Mouse (Mus musculus) limb, embryonic 12.5 days (tissue): Measurements from ENCODE around the gene Tas2r136. TPM values are rescaled to one million over a fixed set of nuclear protein-coding genes. Genes with fewer than 3 reads are reported as not detected.

Experiments used
- ATAC-seq: fragments of 200-750 bp; cut with Nextera tagmentation; 2 replicates; pipeline ENCODE4 v1.8.0; 2017; ENCODE audit warnings: low read depth, moderate TSS enrichment; ENCODE audit not compliant: insufficient number of reproducible peaks, insufficient read depth, low FRiP score, low TSS enrichment
- H3K27ac ChIP-seq: fragments of 300-500 bp; sonication (generic); 2 replicates; pipeline ENCODE4 v1.5.1; 2016; ENCODE audit warnings: mild to moderate bottlenecking, moderate library complexity
- H3K27me3 ChIP-seq: fragments of 300-500 bp; sonication (generic); 2 replicates; pipeline ENCODE4 v1.6.1; 2016; ENCODE audit warnings: mild to moderate bottlenecking, moderate library complexity
- H3K36me3 ChIP-seq: fragments of 300-500 bp; sonication (generic); 2 replicates; pipeline ENCODE4 v1.6.1; 2016; ENCODE audit warnings: mild to moderate bottlenecking, moderate library complexity
- H3K4me1 ChIP-seq: fragments of 300-500 bp; sonication (generic); replicated peaks from 2 replicates; pipeline ENCODE4 v1.6.1; 2016
- H3K4me2 ChIP-seq: fragments of 300-500 bp; sonication (generic); 2 replicates; pipeline ENCODE4 v1.6.1; 2016; ENCODE audit warnings: mild to moderate bottlenecking, moderate library complexity
- H3K4me3 ChIP-seq: fragments of 300-500 bp; sonication (generic); replicated peaks from 2 replicates; pipeline ENCODE4 v1.5.1; 2016; ENCODE audit warnings: mild to moderate bottlenecking
- H3K9ac ChIP-seq: fragments of 300-500 bp; sonication (generic); replicated peaks from 2 replicates; pipeline ENCODE4 v1.6.1; 2016; ENCODE audit warnings: mild to moderate bottlenecking, moderate library complexity
- H3K9me3 ChIP-seq: fragments of 300-500 bp; sonication (generic); 2 replicates; pipeline ENCODE4 v1.6.1; 2016; ENCODE audit warnings: mild to moderate bottlenecking, moderate library complexity
- WGBS: fragments of 180-500 bp; shearing (Covaris S2); methylation state at CpG from one replicate; pipeline ENCODE4 v1.1.7; 2016; 5-methylcytosine and 5-hydroxymethylcytosine counted together
- polyA plus RNA-seq: library from polyadenylated mRNA; unstranded; fragments of >200 nt; fragmentation: Nextera tagmentation; extraction: Ambion mirVana; gene quantifications from 2 replicates; pipeline ENCODE4 v1.2.1, GENCODE M21; 2016

The Tas2r136 gene
- not detected in 2 replicates for polyA plus RNA-seq

DNA sequence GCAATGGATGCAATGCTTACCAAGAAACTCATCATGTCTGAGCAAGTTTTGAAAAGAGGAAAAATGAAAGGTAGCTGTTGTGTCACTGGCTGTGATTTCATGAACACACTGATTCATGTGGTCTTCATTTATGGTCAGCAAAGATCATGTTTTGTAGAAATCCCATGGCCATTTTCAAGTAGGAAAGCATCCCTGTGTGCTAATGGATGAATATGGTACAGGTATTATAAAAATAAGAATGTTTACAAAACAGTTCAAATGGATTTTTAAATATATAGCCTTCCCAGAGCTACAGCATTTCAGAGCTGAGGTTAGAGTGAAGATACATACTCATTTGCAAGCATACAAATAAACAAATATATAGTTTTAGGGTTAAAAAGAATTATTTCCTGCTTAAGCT is at the start of gene Tas2r136:
Gene Tas2r136, minus strand, starts transcription at position 101 of the 400 bp plus-strand sequence.
- no peaks in the 10 kb centered on the region for H3K4me1 ChIP-seq
- H3K27ac ChIP-seq, result no peak within 1 kb of the TSS
- H3K4me2 ChIP-seq, result no peak within 1 kb of the TSS
- no peak within 1 kb of the TSS for H3K4me3 ChIP-seq
- no peaks in the 10 kb centered on the region for H3K36me3 ChIP-seq
- no peaks in the 10 kb centered on the region for H3K9me3 ChIP-seq
- no peaks in the 10 kb centered on the region for H3K27me3 ChIP-seq
- no peak within 1 kb of the TSS for H3K9ac ChIP-seq
- no peak for ATAC-seq

DNA sequence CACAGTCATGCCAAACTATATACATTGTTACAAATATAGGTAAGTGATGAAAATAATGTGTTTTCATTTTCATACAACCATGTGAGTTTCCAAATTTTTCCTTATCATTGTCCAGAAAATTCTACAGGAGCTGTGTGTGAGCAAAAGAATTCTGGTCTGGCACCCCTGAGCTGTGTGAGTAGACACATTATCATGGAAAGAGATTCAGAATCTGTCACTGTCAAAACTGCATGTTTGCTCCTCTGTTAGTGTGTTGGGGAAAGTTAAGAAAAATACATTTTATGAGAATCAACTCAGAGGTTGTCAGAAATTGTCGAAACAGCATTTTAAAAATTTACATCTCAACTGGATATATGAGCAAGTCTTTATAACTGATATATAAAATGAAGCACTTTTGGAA is 24.6 kb upstream of the Tas2r136 start, which contains the start of gene Tas2r117:
Gene Tas2r117, plus strand, starts transcription at position 301 of the 400 bp plus-strand sequence.
- ATAC-seq, result no peak
- no peak within 1 kb of the TSS for H3K27ac ChIP-seq
- no peak within 1 kb of the TSS for H3K9ac ChIP-seq
- H3K4me3 ChIP-seq, result no peak within 1 kb of the TSS
- H3K36me3 ChIP-seq, result no peaks in the 10 kb centered on the region
- no peak within 1 kb of the TSS for H3K4me2 ChIP-seq
- WGBS, result 84% methylated on average over 1 of the region's 1 CpGs
- H3K4me1 ChIP-seq, result no peaks in the 10 kb centered on the region
- H3K27me3 ChIP-seq, result no peaks in the 10 kb centered on the region
- no peaks in the 10 kb centered on the region for H3K9me3 ChIP-seq

DNA sequence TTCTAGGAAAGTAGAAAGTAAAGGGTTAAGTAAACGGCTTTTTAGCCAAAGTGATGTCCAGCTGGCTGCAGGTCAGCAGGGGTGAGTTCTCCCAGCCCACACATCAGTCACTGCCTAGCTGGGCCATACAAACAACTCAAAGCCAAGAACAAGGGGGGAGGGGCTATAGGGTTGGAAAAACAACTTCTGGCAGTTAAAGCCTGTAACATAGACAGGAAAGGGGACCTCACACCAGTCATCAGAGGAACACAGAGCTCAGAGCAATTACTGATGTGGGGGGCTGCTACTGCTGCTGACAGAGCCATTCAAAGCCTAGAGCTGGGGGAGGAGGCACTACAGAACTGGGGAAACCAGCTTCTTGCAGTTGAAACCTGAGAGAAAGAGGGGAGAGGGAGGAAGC is 17.4 kb upstream of the Tas2r136 start:
- H3K27ac ChIP-seq, result no peak overlapping the region
- H3K9ac ChIP-seq, result no peak overlapping the region
- WGBS, result 18% methylated on average over 1 of the region's 1 CpGs
- peaks cover 31% of the 10 kb centered on the region for H3K9me3 ChIP-seq
- H3K36me3 ChIP-seq, result no peaks in the 10 kb centered on the region
- no peak overlapping the region for H3K4me2 ChIP-seq
- H3K27me3 ChIP-seq, result no peaks in the 10 kb centered on the region
- H3K4me3 ChIP-seq, result no peak overlapping the region
- no peaks in the 10 kb centered on the region for H3K4me1 ChIP-seq
- ATAC-seq, result no peak

GRCm38 (mm10) chr6:132761831-132762230 is 16.1 kb downstream of the Tas2r136 start, which contains the start of gene Tas2r102:
Gene Tas2r102, plus strand, starts transcription at chr6:132762131.
- H3K9me3 ChIP-seq, result no peaks in the 10 kb centered on the region
- H3K4me1 ChIP-seq, result no peaks in the 10 kb centered on the region
- no peak within 1 kb of the TSS for H3K4me3 ChIP-seq
- H3K27me3 ChIP-seq, result no peaks in the 10 kb centered on the region
- no peak within 1 kb of the TSS for H3K9ac ChIP-seq
- H3K36me3 ChIP-seq, result no peaks in the 10 kb centered on the region
- no peak within 1 kb of the TSS for H3K27ac ChIP-seq
- H3K4me2 ChIP-seq, result no peak within 1 kb of the TSS
- WGBS, result 92% methylated on average over 2 of the region's 2 CpGs
- ATAC-seq, result no peak

- Histone ChIP-seq H3K4me1 (no peaks in the 10 kb centered on the region), H3K27ac (no peak within 1 kb of the TSS), H3K9me3 (no peaks in the 10 kb centered on the region), H3K9ac (no peak within 1 kb of the TSS), H3K4me3 (no peak within 1 kb of the TSS), H3K4me2 (no peak within 1 kb of the TSS), H3K27me3 (no peaks in the 10 kb centered on the region), H3K36me3 (no peaks in the 10 kb centered on the region)
- no peak for ATAC-seq
- WGBS, result 83% methylated on average over 1 of the region's 1 CpGs
Observed at GRCm38 (mm10) chr6:132754430-132754829, 23.5 kb downstream of the Tas2r136 start, which contains the start of gene Tas2r124. Gene Tas2r124, plus strand, starts transcription at chr6:132754730.

DNA sequence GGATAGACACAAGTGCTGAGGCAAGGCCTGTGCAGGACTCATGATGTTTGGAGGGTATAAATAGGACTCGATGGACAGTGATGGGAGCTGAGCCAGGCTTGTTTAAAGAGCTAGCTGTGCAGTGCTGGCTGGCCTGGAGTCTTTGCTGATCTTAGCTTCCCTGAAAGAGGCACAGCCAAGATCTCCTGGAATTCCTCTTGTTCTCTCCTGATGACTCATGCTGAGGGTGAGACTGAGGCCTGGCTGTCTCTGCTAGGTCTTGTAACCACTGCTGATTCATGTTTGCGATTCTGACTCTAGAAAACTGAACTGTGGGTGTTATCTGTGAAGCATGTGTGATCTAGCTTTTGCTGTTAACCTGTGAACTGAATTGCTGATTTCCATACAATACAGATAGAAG is 27.8 kb downstream of the Tas2r136 start:
- 80% methylated on average over 2 of the region's 2 CpGs for WGBS
- H3K9ac ChIP-seq, result no peak overlapping the region
- H3K36me3 ChIP-seq, result no peaks in the 10 kb centered on the region
- H3K4me2 ChIP-seq, result no peak overlapping the region
- no peak overlapping the region for H3K4me3 ChIP-seq
- no peak for ATAC-seq
- H3K4me1 ChIP-seq, result no peaks in the 10 kb centered on the region
- no peak overlapping the region for H3K27ac ChIP-seq
- H3K27me3 ChIP-seq, result no peaks in the 10 kb centered on the region
- H3K9me3 ChIP-seq, result no peaks in the 10 kb centered on the region

GRCm38 (mm10) chr6:132737935-132738334 is 40.0 kb downstream of the Tas2r136 start, which contains the start of gene Tas2r115:
Gene Tas2r115, minus strand, starts transcription at chr6:132738035.
- Histone ChIP-seq H3K36me3 (no peaks in the 10 kb centered on the region), H3K9me3 (no peaks in the 10 kb centered on the region), H3K27me3 (no peaks in the 10 kb centered on the region), H3K4me3 (no peak within 1 kb of the TSS), H3K4me1 (no peaks in the 10 kb centered on the region), H3K27ac (no peak within 1 kb of the TSS), H3K9ac (no peak within 1 kb of the TSS), H3K4me2 (no peak within 1 kb of the TSS)
- WGBS, result 74% methylated on average over 2 of the region's 2 CpGs
- no peak for ATAC-seq

Other genes starting within 250 kb of the Tas2r136 start
- gene Prh1, start 208.4 kb downstream of the Tas2r136 start, polyA plus RNA-seq, result not detected in 2 replicates
- not detected in 2 replicates for gene Prp2, start 182.2 kb downstream of the Tas2r136 start, polyA plus RNA-seq
- not detected in 2 replicates for gene A630073D07Rik, start 126.6 kb downstream of the Tas2r136 start, polyA plus RNA-seq
- gene Tas2r120, start 121.2 kb downstream of the Tas2r136 start, polyA plus RNA-seq, result not detected in 2 replicates
- not detected in 2 replicates for gene Tas2r121, start 77.2 kb downstream of the Tas2r136 start, polyA plus RNA-seq
- gene Tas2r122, start 66.2 kb downstream of the Tas2r136 start, polyA plus RNA-seq, result not detected in 2 replicates
- gene Tas2r115, start 40.1 kb downstream of the Tas2r136 start, polyA plus RNA-seq, result not detected in 2 replicates
- gene Tas2r124, start 23.4 kb downstream of the Tas2r136 start, polyA plus RNA-seq, result not detected in 2 replicates
- not detected in 2 replicates for gene Tas2r102, start 16.0 kb downstream of the Tas2r136 start, polyA plus RNA-seq
- gene Tas2r117, start 24.7 kb upstream of the Tas2r136 start, polyA plus RNA-seq, result not detected in 2 replicates
- not detected in 2 replicates for gene Tas2r123, start 69.0 kb upstream of the Tas2r136 start, polyA plus RNA-seq
- gene Tas2r116, start 77.3 kb upstream of the Tas2r136 start, polyA plus RNA-seq, result not detected in 2 replicates
- not detected in 2 replicates for gene Tas2r110, start 89.8 kb upstream of the Tas2r136 start, polyA plus RNA-seq
- not detected in 2 replicates for gene Tas2r113, start 114.8 kb upstream of the Tas2r136 start, polyA plus RNA-seq
- not detected in 2 replicates for gene Tas2r125, start 131.5 kb upstream of the Tas2r136 start, polyA plus RNA-seq
- not detected in 2 replicates for gene Tas2r129, start 172.9 kb upstream of the Tas2r136 start, polyA plus RNA-seq
- not detected in 2 replicates for gene Tas2r131, start 179.8 kb upstream of the Tas2r136 start, polyA plus RNA-seq
- not detected in 2 replicates for gene Tas2r109, start 202.8 kb upstream of the Tas2r136 start, polyA plus RNA-seq